Mouse (Mus musculus) C2C12 (cell line): ENCODE measurements at regions not wholly inside any gene's neighbourhood (a gene's known extent, or its start where the extent isn't known, plus 50 kb on each side); places are given as distances from the start of the nearest gene placed in this dataset.

Source experiments
- CEBPB ChIP-seq: IDR thresholded peaks from one replicate; pipeline ENCODE4 v1.6.1; 2011; ENCODE audit warnings: low read depth, mild to moderate bottlenecking, control low read depth, moderate library complexity
- MYOG ChIP-seq: IDR thresholded peaks from one replicate; pipeline ENCODE4 v1.6.1; 2011; ENCODE audit not compliant: control insufficient read depth, insufficient read length; ENCODE audit errors: extremely low read depth

DNA sequence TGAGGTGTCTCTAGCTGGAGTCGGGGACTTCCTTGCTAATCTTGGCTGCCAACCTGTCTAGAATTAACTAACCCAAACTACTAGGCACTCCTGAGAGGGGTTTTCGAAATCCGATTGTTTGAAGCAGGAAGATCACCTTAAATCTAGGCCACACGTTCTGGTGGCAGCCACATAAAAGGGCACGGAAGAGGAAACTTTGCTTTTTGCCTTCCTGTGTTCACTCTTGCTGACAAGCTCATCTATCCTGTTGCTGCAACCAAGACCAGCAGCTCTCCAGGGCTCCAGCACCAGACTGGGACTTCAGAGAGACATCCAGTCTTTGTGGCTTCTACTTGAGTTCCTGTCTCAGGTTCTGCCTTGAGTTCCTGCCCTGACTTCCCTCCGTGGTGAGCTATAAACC is 75.5 kb downstream of the 1700001O22Rik start:
- TF ChIP-seq MYOG, result no peak
- no peak for TF ChIP-seq CEBPB
